Mouse (Mus musculus) gastrocnemius, postnatal 25 days (tissue): ENCODE measurements around the gene Prokr2. TPM values are rescaled to one million over a fixed set of nuclear protein-coding genes. Genes with fewer than 3 reads are reported as not detected.

Experiments
- DNase-seq: peaks from one replicate; pipeline ENCODE4 v3.0.0; 2022
- long read RNA-seq, 2 experiments: library from polyadenylated mRNA; stranded (forward); transcript quantifications; one replicate each; pipeline ENCODE4 v2.0.0; 2021
- total RNA-seq, 2 experiments: library from RNA; stranded (reverse); gene quantifications; 1 replicate in 1 of 2; 2 replicates in 1 of 2; pipeline ENCODE4 v1.2.3; 2021

The Prokr2 gene
- not detected for total RNA-seq
- long read RNA-seq, experiment 1: 0 reads
- long read RNA-seq, experiment 2: 0 reads

DNA sequence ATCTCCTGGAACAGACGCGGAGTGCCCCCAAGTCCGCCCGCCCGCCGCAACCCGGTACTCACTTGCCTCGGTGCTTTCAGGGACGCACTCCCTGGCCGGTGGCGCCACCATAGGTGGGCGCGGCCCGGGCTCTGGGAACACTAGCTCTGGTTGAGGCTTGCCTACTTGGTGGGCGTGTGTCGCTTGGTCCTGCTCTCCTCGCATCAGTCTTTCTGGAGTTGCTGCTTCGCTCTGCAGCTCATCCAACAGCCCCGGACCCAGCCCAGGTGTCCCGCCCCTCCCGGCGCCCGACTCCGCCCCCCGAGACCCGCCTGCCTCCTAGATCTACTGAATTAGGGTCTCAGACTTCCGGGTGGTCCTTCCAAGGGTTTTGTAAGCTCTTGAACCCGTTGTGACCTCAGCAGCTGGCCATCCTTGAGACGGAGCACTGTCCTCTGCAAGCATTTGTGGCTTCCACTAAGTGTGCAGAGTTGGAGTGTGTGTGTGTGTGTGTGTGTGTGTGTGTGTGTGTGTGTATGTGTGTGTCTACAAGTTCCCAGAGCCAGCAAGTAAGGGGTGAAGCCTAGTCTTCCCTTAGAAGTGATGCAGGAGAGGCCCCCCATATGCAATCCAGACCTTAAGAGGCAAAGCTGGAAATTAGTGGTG is at the start of gene Prokr2:
Gene Prokr2 (minus strand): TSS at position 254 of the 645 bp plus-strand sequence.
- no peak for DNase-seq

- no peak for DNase-seq
Observed at GRCm38 (mm10) chr2:132427160-132427941, 42.1 kb upstream of the Prokr2 start.

DNA sequence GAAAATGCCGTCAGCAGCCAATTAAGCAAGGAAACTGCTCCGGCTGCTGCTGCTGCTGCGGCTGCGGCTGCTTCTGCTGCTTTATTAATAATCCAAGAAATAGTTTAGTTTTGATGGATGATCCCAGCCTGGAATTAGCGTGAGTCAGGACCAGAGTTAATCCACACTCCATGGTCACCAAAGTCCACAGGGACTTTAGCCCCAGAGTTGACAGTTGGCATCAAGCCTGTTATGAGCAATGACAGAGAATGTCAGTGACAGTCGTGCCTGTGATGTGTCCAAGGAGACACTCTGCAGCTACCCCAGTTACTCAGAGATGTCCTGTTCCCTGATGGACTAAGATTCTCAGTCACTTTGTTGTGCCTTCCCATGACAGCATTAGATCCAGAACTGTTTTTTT is 40.3 kb upstream of the Prokr2 start:
- DNase-seq: no peak

GRCm38 (mm10) chr2:132423411-132424047 is 38.3 kb upstream of the Prokr2 start:
- DNase-seq: no peak

GRCm38 (mm10) chr2:132422846-132423245 is 37.6 kb upstream of the Prokr2 start:
- no peak for DNase-seq

GRCm38 (mm10) chr2:132418414-132418813 is 33.2 kb upstream of the Prokr2 start:
- DNase-seq: no peak

DNA sequence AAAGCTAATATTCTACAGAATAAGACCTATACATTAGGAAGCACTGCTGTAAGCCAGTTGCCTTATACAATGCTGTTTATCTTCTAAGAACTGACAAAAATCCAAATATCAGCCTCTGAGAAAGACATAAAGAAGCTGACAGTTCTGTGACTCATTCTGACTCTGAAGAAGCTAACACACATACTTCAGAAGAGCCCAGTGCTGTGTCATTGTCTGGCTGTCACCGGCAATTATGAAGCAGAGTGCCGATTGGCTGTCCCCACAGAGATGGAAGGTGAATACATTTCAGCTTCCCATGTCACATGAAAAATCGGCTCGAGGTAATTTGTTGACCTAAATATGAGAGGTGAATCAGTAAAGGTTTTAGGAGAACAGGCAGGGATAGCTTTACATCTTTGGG is 24.9 kb upstream of the Prokr2 start:
- DNase-seq: no peak

DNA sequence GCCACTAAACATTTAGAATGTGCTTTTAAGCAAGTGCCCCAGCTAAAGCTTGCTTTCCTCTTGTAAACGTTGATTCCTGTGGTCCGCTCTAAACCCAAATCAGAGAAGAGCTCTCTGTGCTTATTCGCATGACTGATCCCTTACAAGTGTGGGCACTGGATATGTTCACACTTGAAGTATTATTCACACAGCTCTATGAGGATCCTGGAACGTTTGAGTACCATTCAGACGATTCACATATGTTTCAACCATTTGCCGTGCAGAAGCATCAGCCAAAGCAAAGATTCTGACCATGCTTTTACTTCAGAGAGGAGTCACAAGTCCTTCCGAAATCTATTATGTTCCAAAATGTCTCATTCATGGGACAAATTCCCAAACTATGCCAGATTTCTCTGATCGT is 12.9 kb upstream of the Prokr2 start:
- DNase-seq: no peak

DNA sequence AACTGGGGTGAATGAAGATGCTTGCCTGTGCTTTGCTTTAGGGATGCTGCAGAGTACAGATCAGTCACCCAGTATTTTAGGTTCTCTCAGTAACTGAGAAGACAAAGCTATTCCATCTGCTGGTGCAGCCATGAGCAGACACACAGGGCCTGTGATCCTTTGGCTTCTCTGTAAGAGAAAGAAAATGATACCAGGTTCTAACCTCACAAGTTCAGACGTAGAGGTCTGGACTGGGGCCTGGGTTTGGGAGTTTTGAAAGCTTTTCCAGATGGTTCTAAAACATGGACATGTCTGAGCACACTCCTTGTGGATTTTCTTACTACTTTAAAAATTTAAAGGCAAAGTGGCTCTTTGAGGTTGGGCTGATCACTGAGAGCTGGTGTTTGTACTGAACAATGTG is 10.5 kb upstream of the Prokr2 start:
- DNase-seq: no peak

DNA sequence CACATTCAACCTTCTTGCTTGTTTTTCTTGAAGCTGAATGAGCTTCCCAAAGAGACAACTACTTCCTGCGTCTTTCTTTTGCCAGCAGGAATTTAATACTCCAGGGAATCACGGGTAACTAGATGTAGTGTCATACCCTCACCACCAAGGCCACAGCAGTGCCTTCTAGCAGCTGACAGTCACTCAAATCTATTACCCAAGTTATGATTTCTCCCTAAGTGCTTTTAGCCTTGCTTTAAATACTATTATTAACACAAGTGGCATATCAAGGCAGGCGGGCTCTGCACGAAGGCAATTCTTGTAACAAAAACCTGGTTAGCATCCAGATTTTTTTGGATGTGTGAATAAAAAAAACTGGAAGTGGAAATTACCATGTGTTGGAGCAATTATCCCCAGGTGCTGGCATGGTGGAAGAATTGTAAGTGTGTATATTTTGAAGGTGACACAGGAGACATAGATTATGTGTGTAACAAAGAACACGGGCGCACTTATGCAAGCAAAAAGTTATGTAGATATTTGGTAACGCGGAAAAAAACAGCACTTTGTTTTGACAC is 5.4 kb upstream of the Prokr2 start:
- no peak for DNase-seq

- no peak for DNase-seq
Observed at GRCm38 (mm10) chr2:132389562-132389961, 4.3 kb upstream of the Prokr2 start.

- DNase-seq: no peak
Observed at GRCm38 (mm10) chr2:132384511-132385193, 595 bp downstream of the Prokr2 start.

DNA sequence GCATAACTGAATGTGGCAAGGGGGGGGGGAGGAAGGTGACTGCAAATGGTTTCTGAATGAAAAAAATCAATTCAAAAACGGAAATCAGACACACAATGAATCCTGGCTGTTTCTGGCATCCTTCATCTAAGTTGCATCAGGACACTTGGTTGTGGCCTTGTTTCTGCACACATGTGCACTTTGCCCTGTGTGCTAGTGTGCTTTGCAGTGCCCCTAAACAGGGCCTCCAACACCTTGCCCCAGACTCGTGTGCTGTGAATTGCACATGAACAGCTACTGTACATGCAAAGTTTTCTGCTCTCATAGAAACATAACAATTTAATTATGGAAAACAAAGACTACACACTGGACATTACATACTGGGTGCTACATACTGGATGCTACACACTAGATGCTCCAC is 2.9 kb downstream of the Prokr2 start:
- DNase-seq: no peak

- DNase-seq: no peak
Observed at GRCm38 (mm10) chr2:132379690-132380089, 5.6 kb downstream of the Prokr2 start.

- no peak for DNase-seq
Observed at GRCm38 (mm10) chr2:132378602-132379150, 6.6 kb downstream of the Prokr2 start.

- DNase-seq: no peak
Observed at GRCm38 (mm10) chr2:132377436-132377835, 7.8 kb downstream of the Prokr2 start.

DNA sequence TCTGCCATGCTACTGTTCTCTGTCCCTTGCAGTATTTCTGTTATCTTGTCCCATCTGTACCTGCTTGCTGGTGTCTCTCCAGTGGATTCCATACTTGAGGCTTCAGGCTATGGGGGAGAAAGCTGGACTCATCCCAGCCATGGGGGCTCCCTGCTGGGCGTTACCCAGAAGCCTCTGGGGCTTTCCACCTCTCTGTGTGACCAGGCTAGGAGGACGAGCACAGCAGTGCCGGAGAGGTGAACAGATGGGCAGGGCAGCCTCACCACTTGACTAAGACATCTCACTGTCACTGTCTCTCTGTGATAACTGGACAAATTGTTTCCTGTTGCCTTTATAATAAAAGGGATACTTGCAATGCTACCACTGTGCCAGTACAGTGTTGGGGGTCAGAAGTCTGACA is 9.5 kb downstream of the Prokr2 start:
- DNase-seq: no peak

DNA sequence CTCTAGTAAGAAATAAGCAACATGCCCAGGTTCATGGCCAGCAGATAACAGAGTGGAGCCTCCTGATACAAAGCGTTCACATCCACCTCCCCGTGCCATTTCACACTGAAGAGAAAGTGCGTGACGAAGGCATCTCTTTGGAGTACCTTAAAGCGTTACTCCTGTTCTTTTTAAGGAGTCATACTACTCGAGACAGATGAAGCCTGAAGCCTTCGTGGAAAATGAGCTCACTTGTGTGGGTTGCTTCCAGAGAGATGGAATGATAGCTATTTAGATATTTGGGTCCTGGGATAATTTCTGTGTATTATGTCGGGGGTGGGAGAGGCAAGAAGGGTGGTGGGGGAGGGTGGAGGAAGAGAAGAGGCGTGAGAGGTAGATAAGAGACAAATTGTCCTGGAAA is 10.1 kb downstream of the Prokr2 start:
- no peak for DNase-seq

GRCm38 (mm10) chr2:132373748-132374147 is 11.5 kb downstream of the Prokr2 start:
- DNase-seq: no peak

GRCm38 (mm10) chr2:132368433-132368832 is 16.8 kb downstream of the Prokr2 start:
- DNase-seq: no peak

- no peak for DNase-seq
Observed at GRCm38 (mm10) chr2:132343846-132344245, 41.4 kb downstream of the Prokr2 start.

DNA sequence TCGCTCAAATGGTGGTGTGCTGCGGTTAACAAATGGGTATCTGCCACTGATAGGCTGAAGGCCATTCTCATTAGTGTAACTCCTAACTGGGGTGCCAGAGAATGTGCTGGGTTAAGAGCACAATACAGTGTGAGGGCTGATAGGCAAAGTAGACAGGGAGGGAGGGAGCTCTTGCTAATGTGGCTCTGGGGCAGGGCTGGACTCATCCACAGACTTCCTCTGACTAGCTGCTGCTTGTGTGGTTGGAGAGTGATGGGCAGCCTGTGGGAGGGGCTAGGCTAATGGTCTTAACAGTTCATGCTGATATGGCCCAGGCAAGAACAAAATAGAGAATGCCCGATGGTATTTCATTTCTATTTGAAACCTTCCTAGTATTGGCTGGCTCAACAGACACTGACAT is 44.0 kb downstream of the Prokr2 start:
- DNase-seq: no peak
